Mouse (Mus musculus): ENCODE results near the gene Chga.
A peak's percentile ranks its signal among the peaks of the same experiment; 100 is the strongest.

The Chga gene

GRCm38 (mm10) chr12:102565086-102565485 is 10.3 kb downstream of the Chga start:
- DNase-seq = no peak

GRCm38 (mm10) chr12:102566951-102567350 is 12.2 kb downstream of the Chga start:
- no peak for DNase-seq

GRCm38 (mm10) chr12:102568219-102568618 is 13.4 kb downstream of the Chga start:
- DNase-seq = no peak

- DNase-seq = no peak
Measured at GRCm38 (mm10) chr12:102570111-102570510, 15.3 kb downstream of the Chga start.

GRCm38 (mm10) chr12:102570734-102571133 is 16.0 kb downstream of the Chga start:
- DNase-seq = no peak

- DNase-seq = no peak
Measured at GRCm38 (mm10) chr12:102571666-102572065, 16.9 kb downstream of the Chga start.

- no peak for DNase-seq
Measured at GRCm38 (mm10) chr12:102573036-102573435, 18.3 kb downstream of the Chga start.

- peak; percentile 43 for DNase-seq
Measured at GRCm38 (mm10) chr12:102575541-102576329, 21.0 kb downstream of the Chga start.

- no peak for DNase-seq
Measured at GRCm38 (mm10) chr12:102576659-102577398, 22.1 kb downstream of the Chga start.

- DNase-seq = peak; percentile 43
Measured at GRCm38 (mm10) chr12:102579041-102579440, 24.3 kb downstream of the Chga start.

- no peak for DNase-seq
Measured at GRCm38 (mm10) chr12:102581579-102582196, 26.9 kb downstream of the Chga start.

- DNase-seq = no peak
Measured at GRCm38 (mm10) chr12:102582441-102582840, 27.7 kb downstream of the Chga start.

- DNase-seq = no peak
Measured at GRCm38 (mm10) chr12:102585390-102585789, 30.6 kb downstream of the Chga start.

GRCm38 (mm10) chr12:102586286-102586881 is 31.6 kb downstream of the Chga start:
- DNase-seq = no peak

GRCm38 (mm10) chr12:102587106-102587505 is 32.3 kb downstream of the Chga start:
- no peak for DNase-seq

GRCm38 (mm10) chr12:102590711-102591360 is 36.1 kb downstream of the Chga start:
- DNase-seq = peak; percentile 28

GRCm38 (mm10) chr12:102593699-102594098 is 38.9 kb downstream of the Chga start:
- DNase-seq = no peak

GRCm38 (mm10) chr12:102594627-102595026 is 39.9 kb downstream of the Chga start:
- no peak for DNase-seq

- no peak for DNase-seq
Measured at GRCm38 (mm10) chr12:102596410-102596809, 41.6 kb downstream of the Chga start.

- peak; percentile 75 for DNase-seq
Measured at GRCm38 (mm10) chr12:102597466-102597865, 42.7 kb downstream of the Chga start.

GRCm38 (mm10) chr12:102598535-102598934 is 43.8 kb downstream of the Chga start:
- DNase-seq = no peak

GRCm38 (mm10) chr12:102599801-102600200 is 45.0 kb downstream of the Chga start:
- peak; percentile 50 for DNase-seq

- no peak for DNase-seq
Measured at GRCm38 (mm10) chr12:102600345-102600744, 45.6 kb downstream of the Chga start.

All from kidney, adult 11 months (tissue).